Mouse (Mus musculus): ENCODE measurements around the gene Sap30. TPM values are rescaled to one million over a fixed set of nuclear protein-coding genes. Genes with fewer than 3 reads are reported as not detected.

Gene Sap30
- total RNA-seq, 2 experiments from 2014 or later: 11.2 to 12.4 TPM

- no peak for DNase-seq
Observed at GRCm38 (mm10) chr8:57441131-57441530, 46.5 kb downstream of the Sap30 start.

- no peak for DNase-seq
Observed at GRCm38 (mm10) chr8:57436437-57436796, 51.2 kb downstream of the Sap30 start.

GRCm38 (mm10) chr8:57435768-57436436, 51.8 kb downstream of the Sap30 start:
- peak; percentile 8 to 10 for DNase-seq

GRCm38 (mm10) chr8:57432802-57433201, 54.9 kb downstream of the Sap30 start:
- DNase-seq: no peak

Other genes starting within 250 kb of the Sap30 start
- 10 to 100 TPM; 26.4 to 27.5 TPM for gene Hand2, start 166.9 kb downstream of the Sap30 start, total RNA-seq (2021)
- gene Scrg1, start 31.9 kb downstream of the Sap30 start, total RNA-seq (2021): under 1 TPM in 1 of 2 experiments, not detected in 1; 0.46 TPM
- gene Hmgb2, start 24.0 kb upstream of the Sap30 start, total RNA-seq (2021): 10 to 100 TPM; 15.0 to 24.7 TPM
- 10 to 100 TPM; 13.5 to 13.6 TPM for gene Galnt7, start 165.2 kb upstream of the Sap30 start, total RNA-seq (2021)